Mouse (Mus musculus) cerebellum, adult 9-10 months (tissue): ENCODE results near the gene Gipc3.

Experiments
- DNase-seq: peaks from one replicate; pipeline ENCODE4 v3.0.0; 2022

Gene Gipc3

DNA sequence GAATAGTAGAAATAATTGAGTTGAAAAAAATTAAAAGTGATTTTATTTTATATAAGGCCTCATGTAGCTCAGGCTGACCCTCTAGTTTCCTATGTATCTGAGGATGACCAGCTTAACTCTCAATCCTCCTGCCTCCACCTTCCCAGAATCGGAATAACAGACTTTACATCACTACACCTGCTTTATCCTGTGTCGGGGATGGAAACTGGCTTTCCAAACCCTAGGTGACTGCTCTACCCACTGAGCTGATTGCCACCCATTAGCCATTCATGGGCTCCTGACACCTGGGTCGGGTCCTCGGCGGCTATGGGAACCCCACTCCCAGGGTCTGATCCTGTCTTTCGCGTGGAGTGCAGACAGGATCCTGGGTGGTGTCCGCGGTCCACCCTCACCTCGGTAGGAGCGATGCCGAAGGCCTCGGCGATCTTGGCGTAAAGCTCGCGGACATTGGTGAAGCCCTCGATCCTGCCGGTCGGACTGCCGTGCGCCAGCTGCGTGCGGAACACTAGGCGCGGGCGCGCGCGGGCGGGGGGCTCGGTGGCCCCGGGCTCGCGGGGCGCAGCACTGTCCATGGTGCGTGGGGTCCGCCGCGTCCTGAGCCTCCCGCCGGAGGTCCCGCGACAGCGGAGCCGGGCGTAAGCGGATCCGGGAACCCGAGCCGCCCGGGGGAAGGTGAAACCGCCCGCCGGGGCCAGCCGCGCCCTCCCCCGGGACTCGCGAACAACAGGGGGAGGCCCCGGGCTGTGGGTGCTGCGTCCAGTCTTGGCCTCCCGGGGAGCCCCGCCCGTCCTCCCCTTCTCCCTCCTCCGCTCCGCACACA, at the start of gene Gipc3:
Gene Gipc3, minus strand, starts transcription at position 581 of the 820 bp plus-strand sequence.
- DNase-seq: no peak

DNA sequence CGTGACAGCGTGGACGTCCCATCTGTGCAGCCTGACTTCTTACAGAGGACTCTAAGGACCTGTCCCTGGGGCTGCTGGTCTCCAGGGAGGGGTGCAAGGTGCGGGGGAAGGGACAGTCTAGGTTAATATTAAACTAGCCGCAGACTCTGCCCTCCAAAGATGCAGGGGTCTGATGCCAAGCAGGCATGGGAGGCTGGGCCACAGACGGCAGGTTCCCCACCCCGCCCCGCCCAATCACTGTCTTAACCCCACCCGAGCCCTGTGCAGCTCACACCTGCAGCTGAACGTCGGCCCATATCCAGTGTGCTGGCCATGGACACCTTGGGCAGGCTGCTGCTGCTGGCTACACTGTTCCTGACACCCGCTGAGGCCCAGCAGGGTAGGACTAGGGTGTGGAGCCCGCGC, 49.7 kb upstream of the Gipc3 start, which contains the start of gene Smim24:
Gene Smim24, plus strand, starts transcription at position 271 of the 405 bp plus-strand sequence.
- no peak for DNase-seq

DNA sequence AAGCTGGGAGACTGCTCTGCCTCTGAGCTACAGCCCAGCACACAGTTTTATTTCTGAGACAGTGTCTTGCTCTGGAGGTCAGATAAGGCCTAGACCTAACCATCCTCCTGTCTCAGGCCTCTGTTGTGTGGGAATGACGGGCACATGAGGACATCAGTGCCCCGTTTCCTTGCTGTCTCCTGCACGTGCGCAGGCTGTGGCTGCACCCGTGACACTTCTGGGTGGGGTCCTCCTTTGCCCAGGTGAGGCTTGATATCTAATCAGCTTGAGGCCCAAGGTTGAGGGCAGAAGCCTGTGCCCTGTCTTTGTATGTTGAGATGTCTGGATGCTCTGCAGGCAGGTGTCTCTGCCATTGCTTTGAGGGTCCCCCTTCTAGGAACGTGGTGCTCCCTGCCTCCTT, 49.2 kb upstream of the Gipc3 start:
- DNase-seq: no peak

DNA sequence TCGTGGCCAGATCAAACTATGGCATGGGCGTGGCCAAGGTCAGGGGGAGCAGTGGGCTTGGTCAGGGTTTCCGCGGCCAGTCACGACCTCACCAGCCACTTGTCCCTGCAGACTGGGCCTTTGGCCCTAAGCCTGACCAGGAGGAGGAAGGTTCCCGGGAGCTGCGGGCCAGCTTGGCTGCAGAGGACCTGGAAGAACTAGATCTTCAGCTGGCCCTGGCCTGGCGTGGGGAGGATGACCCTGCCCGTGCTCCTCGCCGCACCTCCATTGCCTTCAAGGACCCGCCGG, 47.6 kb upstream of the Gipc3 start:
- DNase-seq: no peak

DNA sequence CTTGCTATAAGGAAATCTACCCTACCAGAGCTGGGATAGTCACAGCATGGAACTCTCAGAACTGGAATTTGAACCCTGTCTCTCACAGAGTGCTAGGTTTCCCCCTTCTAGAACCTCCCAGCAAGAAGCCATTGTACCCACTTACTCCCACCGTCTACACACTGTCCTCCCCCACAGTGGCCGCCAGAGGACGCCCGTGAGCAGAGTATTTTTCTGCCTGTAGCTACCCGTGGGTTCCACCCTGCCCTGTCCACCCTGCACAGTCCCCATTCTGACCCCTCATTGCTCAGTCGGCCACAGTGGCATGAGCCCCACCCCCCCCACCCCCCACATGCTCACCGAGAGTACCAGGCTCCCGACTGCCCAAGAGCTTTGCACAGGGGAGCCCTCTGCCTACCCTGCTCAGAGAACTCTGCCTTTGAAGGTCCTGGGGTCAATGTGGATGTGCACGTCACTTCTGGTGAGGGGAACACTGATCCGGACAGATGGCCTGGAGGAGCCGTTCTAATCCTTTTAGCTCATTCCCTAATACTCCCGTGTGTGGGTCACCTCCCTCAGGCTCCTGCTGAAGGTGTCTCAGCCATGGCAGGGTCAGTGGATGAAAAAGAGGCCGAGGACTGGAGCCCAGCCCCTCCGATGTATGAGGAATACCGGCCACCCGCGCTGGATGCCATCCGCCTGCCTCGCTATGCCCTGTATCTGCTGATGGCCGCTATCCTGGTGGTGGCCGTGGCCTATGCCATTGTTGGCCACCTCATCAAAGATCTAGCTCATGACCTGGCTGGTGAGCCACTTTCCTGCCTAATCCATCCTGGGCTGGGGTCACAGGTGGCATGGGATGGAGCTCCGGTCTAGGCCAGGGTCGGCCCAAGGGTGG, 47.0 kb upstream of the Gipc3 start:
- peak; percentile 76 for DNase-seq

DNA sequence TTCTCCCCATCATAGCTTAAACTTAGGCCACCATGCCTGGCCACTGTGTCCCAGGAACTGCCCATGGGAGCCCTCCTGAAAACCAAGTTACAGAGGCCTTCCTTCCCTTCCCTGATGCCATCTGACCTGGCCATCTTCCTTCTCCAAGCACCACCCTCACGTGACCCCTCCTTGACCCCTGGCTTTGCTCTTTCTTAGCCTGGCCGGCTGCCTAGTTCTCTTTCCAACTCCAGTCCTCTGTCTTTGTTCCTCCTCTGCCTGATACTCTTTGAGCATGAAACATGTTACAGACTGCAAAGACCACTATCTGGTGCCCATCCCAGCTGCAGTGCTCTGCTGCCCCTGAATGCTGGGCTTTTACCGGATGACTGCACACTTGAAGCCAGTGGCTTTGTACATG, 46.3 kb upstream of the Gipc3 start:
- peak; percentile 55 for DNase-seq

DNA sequence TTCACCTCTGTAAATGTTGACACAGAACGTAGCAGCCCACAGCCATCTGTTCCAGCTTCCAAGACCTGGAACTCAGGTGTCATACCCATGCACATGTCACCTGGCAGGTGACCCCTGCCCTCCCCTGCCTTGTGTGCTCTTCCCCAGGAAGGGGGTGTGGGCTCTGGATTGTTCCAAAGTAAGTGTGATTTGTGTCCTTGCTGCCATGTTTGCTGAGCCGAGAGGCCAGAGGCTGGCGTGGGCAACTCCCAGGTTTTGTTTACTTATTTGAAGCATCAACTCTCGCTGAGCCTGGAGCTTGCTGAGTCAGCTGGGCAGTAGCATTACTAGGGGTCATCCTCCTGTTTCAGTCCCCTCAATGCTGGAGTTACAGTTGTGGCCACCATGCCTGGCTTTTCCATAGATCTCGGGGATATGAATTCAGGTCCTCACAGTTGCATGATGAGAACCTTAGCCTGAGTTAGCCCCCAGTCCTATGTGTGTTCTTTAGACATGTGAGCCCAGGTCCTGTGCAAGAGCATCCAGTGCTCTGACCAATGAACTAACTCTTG, 45.5 kb upstream of the Gipc3 start, which contains the start of gene Gm48552:
Gene Gm48552, plus strand, starts transcription at position 501 of the 551 bp plus-strand sequence.
- no peak for DNase-seq

DNA sequence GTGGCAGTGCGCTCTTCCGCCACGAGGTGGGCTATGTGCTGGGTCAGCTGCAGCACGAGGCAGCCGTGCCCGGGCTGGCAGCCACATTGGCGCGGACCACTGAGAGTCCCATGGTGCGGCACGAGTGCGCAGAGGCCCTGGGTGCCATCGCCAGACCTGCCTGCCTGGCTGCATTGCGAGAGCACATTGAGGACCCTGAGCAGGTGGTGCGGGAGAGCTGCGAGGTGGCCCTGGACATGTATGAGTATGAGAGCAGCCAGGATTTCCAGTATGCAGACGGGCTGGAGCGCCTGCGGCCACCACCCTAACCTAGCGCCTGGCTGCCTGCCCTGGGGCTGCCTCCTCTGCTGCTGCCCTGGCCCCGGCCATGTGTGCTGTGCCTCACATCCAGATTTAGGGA, 44.6 kb upstream of the Gipc3 start:
- DNase-seq: no peak

DNA sequence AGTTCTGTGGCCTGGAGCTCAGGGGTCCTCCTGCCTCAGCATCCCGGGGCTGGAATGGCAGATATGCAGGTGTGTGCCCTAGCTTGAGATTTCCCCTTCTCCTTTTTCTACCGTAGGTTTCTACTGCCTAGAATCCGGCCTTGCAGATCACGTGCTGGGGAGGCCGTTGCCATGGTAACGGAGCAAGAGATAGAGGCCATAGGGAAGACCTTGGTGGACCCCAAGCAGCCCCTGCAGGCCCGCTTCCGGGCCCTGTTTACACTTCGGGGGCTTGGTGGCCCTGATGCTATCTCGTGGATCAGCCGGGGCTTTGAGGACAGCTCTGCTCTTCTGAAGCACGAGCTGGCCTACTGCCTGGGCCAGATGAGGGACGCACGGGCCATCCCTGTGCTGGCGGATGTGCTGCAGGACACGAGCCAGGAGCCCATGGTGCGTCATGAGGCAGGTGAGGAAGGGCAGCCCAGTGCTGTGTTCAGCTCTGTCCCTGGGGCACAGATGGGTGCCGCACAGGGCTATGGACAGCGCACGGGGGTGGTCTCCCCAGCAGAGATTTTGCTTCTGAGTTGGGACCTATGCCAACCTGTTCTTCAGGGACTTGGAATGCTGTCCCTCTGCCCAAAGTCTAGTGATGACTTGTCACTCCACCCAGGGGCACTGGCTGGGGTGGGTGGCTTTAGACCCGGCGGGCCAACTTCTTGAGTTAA, 42.7 kb upstream of the Gipc3 start:
- DNase-seq: peak; percentile 60

DNA sequence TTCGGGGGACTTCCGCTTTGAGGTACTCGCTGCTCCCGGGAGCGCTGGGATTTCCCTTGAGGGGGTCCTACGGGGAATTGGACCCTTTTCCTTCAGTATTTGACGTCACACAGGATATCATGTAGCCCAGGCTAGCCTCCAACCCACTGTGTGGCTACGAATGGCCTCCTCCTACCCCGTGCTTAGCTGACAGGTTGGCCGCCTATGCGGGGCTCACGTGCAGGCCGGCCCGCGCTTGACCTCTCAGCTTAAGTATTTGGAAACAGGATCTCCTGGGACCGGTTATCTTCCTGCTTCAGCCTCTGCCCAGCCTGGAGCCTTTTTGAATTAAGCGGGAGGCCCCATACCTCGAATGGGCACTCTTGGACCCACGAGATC, 41.5 kb upstream of the Gipc3 start:
- DNase-seq: no peak

DNA sequence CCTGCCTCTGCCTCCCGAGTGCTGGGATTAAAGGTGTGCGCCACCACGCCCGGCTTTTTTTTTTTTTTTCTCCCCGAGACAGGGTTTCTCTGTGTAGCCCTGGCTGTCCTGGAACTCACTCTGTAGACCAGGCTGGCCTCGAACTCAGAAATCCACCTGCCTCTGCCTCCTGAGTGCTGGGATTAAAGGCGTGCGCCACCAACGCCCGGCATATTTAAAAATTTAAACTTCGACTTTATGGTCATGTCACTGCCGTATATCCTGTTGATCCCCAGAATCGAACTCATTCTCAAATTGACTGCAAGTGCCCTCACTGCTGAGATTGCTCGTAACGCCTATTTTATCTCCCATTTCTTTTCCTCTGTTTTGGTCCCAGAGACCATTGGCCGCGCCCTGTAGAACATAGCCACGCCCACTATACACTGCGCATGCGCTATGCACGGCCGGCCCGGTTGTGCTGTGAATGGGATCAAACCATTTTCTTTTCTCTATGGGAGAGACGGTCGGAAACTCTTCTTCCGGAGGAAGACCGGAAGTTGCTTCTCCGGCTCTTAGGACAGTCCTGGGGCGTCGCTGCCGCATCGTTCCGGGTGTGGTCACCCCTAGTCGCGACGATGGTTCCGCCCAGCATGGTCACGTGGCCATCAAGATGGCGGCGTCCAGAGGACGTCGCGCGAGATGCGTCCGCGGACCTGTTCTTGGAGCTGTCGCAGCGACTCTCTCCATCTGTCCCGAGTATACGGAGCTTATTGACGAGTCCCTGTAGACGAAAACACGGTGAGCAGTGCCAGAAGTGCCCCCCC, 40.9 kb upstream of the Gipc3 start, which contains the start of the genes Dohh and Gm48551:
Gene Dohh, plus strand, starts transcription at position 627 of the 803 bp plus-strand sequence.
Gene Gm48551, plus strand, starts transcription at position 665 of the 803 bp plus-strand sequence.
- peak; percentile 99 for DNase-seq

DNA sequence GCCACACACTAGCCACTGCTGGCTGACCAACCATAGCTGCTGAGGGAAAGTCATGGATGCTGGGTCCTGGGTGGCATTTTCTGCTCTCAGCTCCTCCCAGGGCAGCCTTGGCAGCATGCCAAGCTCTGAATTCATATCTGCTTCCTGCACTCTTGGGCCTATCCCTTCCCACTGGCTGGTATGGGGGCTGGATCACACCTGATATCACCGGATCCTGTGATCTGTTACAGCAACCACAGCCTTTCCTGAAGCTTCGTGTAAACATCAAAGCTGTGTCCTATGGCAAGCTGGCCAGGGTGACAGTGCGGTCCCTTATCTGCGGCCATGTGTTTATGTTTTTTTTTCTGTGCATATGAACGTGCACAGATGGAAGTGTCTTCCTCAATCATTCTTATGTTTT, 39.0 kb upstream of the Gipc3 start:
- DNase-seq: peak; percentile 62

DNA sequence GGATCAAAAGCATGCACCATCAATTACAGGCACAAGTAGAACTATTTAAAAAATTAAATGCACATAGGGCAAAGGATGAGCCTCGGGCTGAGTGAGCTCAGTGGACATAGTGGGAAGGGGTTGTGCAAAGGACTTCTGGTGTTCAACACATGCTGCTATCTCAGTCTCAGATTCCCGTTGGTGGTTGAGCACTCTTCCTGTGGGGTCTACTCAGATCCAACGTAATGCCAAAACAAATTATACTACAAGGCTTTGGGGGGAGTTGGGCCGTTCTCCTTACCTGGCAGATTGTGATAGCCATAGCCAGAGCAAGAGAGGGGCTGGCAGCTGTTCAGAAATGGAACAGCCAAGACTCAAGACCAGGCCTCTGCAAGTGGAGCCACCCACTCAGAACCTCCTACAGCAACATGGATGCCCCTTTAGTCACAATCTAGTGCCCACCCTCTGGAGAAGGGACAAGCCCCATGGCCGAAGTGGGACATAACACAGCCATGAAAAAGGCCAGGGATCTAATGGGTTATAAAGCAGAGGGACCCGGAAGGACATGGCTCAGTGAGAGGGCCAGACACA, 36.8 kb upstream of the Gipc3 start:
- peak; percentile 71 for DNase-seq

DNA sequence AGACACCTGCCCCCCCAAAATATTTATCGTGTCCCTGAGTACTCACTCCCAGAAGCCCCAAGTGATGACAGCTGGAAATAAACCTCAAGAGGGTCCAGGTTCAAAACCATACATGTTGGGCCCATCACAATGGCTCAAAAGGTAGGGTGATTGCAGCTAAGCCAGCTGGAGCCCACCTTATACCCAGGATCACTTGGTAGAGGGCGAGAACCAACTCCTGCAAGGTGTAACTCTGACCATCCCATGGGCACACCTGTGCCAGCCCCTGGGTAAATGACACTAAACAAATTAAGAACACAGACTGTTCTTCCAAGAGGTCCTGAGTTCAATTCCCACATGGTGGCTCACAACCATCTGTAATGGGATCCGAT, 36.1 kb upstream of the Gipc3 start:
- DNase-seq: peak; percentile 72

DNA sequence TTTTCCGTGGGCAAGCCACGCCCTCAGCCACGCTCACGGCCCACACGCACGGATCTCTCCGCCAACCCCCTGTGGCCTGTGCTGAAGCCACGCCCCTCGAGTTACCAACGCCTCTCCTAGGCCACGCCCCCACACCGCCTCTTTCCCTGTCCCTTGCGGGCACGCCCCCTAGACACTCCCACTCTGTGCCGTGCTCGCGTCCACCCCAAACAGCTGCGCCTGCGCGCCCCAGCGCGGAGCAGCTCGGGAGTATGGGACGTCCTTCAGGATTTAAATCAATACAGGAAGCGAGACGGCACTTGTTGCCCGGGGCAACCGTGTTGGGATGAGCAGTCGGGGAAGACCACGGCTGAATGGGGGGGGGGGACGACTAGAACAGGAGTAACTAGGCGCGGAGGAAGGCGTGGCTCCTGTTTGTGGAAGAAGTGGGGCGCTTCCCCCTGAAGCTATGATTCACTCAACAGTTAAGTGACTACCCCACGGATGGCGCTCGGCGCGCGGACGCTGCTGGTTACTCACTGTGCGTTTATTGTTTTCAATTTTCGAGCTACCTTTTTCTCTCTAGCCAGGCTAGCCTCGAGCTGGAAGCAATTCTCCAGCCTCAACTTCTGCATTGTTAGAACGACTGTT, 35.6 kb upstream of the Gipc3 start:
- DNase-seq: peak; percentile 100

DNA sequence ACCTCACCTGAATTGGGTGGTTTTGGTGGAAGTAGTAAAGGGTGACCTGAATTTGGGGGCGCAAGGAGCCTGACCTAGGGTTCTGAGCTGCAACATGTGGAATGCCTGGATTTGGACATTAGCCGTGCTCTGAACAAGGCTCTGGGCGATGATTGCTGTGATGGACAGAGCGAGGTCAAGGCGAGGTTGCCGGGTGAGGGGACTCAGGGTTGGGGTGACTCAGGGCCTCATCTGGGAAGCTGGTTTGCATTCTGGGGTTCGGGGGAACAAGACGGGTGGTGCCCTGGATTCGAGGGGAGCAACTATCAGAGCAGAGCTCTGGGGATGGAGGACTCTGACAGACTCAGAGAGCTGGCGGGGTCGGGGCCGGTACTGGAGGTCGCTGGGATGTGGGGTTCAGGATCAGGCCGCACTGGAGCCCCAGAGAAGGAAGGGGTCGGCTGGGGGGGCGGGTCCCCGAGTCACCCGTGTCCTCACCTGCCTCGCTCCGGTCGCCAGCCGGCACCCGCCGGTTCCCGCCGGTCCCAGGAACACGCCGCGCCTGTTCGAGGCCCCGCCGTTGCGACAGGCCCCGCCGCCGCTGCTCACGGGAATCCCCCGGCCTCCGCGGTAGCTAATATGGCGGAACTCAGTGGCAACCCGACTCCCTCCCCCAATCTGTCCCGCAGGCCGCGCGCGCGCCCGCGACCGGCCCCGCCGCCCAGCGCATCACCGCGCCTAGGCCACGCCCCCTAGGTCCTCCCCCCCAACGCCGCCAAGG, 34.9 kb upstream of the Gipc3 start, which contains the start of gene Fzr1:
Gene Fzr1, minus strand, starts transcription at position 724 of the 760 bp plus-strand sequence.
- DNase-seq: no peak

DNA sequence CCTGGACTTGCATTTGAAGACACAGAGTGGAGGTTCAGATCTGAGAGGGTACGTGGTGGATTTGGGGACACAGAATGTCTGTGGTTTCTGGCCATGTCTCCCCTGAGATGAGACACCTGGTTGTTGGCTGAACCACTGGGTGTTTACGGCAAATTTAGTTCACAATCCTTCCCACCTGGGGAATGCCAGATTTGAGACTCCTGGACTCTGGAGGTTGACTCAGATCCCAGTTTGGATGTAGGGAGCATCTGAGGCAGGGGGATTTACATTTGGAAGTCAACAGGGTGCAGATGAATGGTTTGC, 34.2 kb upstream of the Gipc3 start:
- no peak for DNase-seq

DNA sequence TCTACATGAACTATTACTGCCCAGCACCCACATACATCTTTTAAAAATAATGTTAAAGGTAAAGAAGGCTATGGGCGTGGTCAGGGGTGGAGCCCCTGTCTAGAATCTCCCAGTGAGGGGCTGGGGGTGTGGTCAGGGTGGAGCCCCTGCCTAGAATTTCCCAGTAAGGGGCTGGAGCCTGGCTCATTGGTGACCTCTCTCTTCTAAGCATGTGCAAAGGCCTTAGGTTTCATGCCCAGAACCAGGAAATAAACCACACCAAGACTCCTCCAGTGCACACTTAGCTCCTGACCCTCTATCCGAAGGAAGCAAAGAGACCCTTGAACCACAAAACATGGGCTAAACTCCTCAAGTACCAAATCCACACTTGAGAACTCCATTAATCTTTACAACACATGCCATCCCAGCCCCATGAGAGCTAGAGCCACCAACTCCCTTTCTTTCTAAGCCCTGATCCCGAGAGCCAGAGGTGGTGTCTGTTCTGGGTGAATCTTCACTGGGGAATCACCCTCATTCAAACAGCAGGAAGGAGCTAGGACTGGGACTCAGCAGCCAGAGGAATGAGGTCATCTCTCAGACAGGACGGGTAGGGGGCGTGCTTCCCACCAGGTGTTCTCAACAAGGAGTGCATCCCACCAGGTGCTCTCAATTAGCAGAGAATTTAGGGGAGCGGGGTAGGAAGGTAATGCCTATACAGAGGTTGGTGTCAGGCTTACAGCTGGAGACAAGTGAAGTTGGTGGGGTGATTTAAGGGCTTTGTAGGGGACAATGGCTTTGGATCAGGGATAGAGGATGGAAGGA, 33.7 kb upstream of the Gipc3 start:
- peak; percentile 67 for DNase-seq

DNA sequence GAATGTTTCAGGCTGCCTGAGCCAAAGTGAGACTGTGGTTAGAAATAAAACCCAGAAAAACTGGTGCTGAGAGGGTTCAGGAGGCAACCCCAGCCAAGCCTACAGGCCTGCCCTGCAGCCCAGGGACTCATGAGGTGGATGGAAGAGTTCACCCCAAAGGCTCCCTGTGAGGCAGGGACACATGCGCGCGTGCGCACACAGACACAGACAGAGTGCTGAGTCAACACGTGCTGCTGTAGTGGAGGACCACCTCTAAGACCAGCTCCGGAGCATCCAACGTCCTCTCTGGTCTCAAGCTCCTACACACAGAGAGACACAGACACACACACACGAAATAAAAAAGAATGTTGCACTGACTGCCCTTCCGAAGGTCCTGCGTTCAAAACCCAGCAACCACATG, 32.3 kb upstream of the Gipc3 start:
- no peak for DNase-seq

DNA sequence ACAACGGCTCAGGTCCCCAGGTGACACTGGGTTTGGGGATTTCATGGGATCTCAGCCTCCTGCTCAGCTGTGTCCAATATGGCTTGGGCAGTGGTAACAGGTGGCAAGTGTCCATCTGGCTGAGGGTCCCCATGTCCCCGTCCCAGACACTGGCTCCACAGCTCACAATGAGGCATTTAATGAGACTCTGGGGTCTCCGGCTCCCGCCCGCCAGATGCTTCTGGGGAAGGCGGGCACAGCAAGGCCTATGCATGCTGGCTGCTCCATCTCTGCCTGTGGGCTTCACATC, 24.1 kb upstream of the Gipc3 start:
- DNase-seq: no peak
